Mouse (Mus musculus) limb, embryonic 13.5 days (tissue): ENCODE measurements around the gene Cnot3. TPM values are rescaled to one million over a fixed set of nuclear protein-coding genes. Genes with fewer than 3 reads are reported as not detected.
"Not testable (repeated sequence)": the region's sequence is repeated elsewhere in the genome, so short reads cannot be mapped to it uniquely, and the experiment has no call there.

Source experiments
- ATAC-seq: fragments of 200-750 bp; cut with Nextera tagmentation; 2 replicates; pipeline ENCODE4 v1.8.0; 2017; ENCODE audit warnings: low read depth, moderate number of reproducible peaks, moderate TSS enrichment; ENCODE audit not compliant: low FRiP score
- H3K27ac ChIP-seq: fragments of 300-500 bp; sonication (generic); 2 replicates; pipeline ENCODE4 v1.5.1; 2015; ENCODE audit warnings: inconsistent platforms, mild to moderate bottlenecking, moderate library complexity
- H3K27me3 ChIP-seq: fragments of 300-500 bp; sonication (generic); 2 replicates; pipeline ENCODE4 v1.6.1; 2015; ENCODE audit warnings: mild to moderate bottlenecking, inconsistent platforms
- H3K36me3 ChIP-seq: fragments of 300-500 bp; sonication (generic); 2 replicates; pipeline ENCODE4 v1.6.1; 2015; ENCODE audit warnings: inconsistent platforms, mild to moderate bottlenecking, moderate library complexity
- H3K4me1 ChIP-seq: fragments of 300-500 bp; sonication (generic); 2 replicates; pipeline ENCODE4 v1.6.1; 2015; ENCODE audit warnings: inconsistent platforms
- H3K4me2 ChIP-seq: fragments of 300-500 bp; sonication (generic); replicated peaks from 2 replicates; pipeline ENCODE4 v1.6.1; 2015; ENCODE audit warnings: inconsistent platforms, mild to moderate bottlenecking, moderate library complexity
- H3K4me3 ChIP-seq: fragments of 300-500 bp; sonication (generic); 2 replicates; pipeline ENCODE4 v1.5.1; 2015; ENCODE audit warnings: moderate library complexity, mild to moderate bottlenecking, inconsistent platforms
- H3K9ac ChIP-seq: fragments of 300-500 bp; sonication (generic); 2 replicates; pipeline ENCODE4 v1.6.1; 2015; ENCODE audit warnings: mild to moderate bottlenecking, inconsistent platforms
- H3K9me3 ChIP-seq: fragments of 300-500 bp; sonication (generic); 2 replicates; pipeline ENCODE4 v1.6.1; 2016; ENCODE audit warnings: inconsistent platforms
- WGBS: fragments of 180-500 bp; shearing (Covaris S2); methylation state at CpG from one replicate; pipeline ENCODE4 v1.1.7; 2015; 5-methylcytosine and 5-hydroxymethylcytosine counted together
- polyA plus RNA-seq: library from polyadenylated mRNA; unstranded; fragments of >200 nt; fragmentation: Nextera tagmentation; extraction: Ambion mirVana; gene quantifications from 2 replicates; pipeline ENCODE4 v1.2.1, GENCODE M21; 2015

Cnot3 gene
- polyA plus RNA-seq, 1 experiment from 2014 or later, result 63.7 TPM

GRCm38 (mm10) chr7:3691919-3692318 lies 46.9 kb downstream of the Cnot3 start:
- no peaks in the 10 kb centered on the region for H3K9me3 ChIP-seq
- peak overlapping the region; percentile 84 for H3K4me2 ChIP-seq
- H3K36me3 ChIP-seq, result peaks cover 47% of the 10 kb centered on the region
- peak overlapping the region; percentile 84 for H3K4me3 ChIP-seq
- H3K4me1 ChIP-seq, result peaks cover 27% of the 10 kb centered on the region
- H3K27ac ChIP-seq, result peak overlapping the region; percentile 97; the same call in 1 of the 2 replicates
- WGBS, result 30% methylated on average over 3 of the region's 3 CpGs
- ATAC-seq, result no peak
- peak overlapping the region; percentile 94 for H3K9ac ChIP-seq
- no peaks in the 10 kb centered on the region for H3K27me3 ChIP-seq

- peak; percentile 65 for ATAC-seq
- Histone ChIP-seq H3K4me1 (peaks cover 27% of the 10 kb centered on the region), H3K27ac (peak within 1 kb of the TSS; percentile 97), H3K4me2 (peak within 1 kb of the TSS; percentile 84), H3K36me3 (peaks cover 47% of the 10 kb centered on the region), H3K9ac (peak within 1 kb of the TSS; percentile 94), H3K4me3 (peak within 1 kb of the TSS; percentile 84), H3K27me3 (no peaks in the 10 kb centered on the region), H3K9me3 (no peaks in the 10 kb centered on the region)
- under 1% methylated on average over 49 of the region's 49 CpGs for WGBS
Observed at GRCm38 (mm10) chr7:3692382-3692986, 47.4 kb downstream of the Cnot3 start, which contains the start of gene Tsen34. Tsen34 (plus strand) TSS chr7:3692863.

GRCm38 (mm10) chr7:3692987-3693808 lies 48.1 kb downstream of the Cnot3 start, which contains the start of gene Mboat7:
Mboat7 (minus strand) TSS chr7:3693523.
- Histone ChIP-seq H3K9ac (peak within 1 kb of the TSS; percentile 94), H3K27ac (peak within 1 kb of the TSS; percentile 97), H3K4me3 (peak within 1 kb of the TSS; percentile 84), H3K4me2 (peak within 1 kb of the TSS; percentile 84), H3K4me1 (peaks cover 27% of the 10 kb centered on the region), H3K36me3 (peaks cover 47% of the 10 kb centered on the region), H3K27me3 (no peaks in the 10 kb centered on the region), H3K9me3 (no peaks in the 10 kb centered on the region)
- under 1% methylated on average over 55 of the region's 55 CpGs for WGBS
- ATAC-seq, result peak; percentile 91

GRCm38 (mm10) chr7:3693809-3694075 lies 48.7 kb downstream of the Cnot3 start:
- WGBS, result 0% methylated on average over 18 of the region's 18 CpGs
- H3K4me3 ChIP-seq, result peak overlapping the region; percentile 84

GRCm38 (mm10) chr7:3694076-3694948 lies 49.2 kb downstream of the Cnot3 start:
- WGBS, result under 1% methylated on average over 54 of the region's 55 CpGs
- Histone ChIP-seq H3K9me3 (no peaks in the 10 kb centered on the region), H3K4me3 (peak overlapping the region; percentile 84), H3K4me2 (peak overlapping the region; percentile 84), H3K27me3 (no peaks in the 10 kb centered on the region), H3K9ac (peak overlapping the region; percentile 94), H3K27ac (peak overlapping the region; percentile 97), H3K4me1 (peaks cover 27% of the 10 kb centered on the region), H3K36me3 (peaks cover 48% of the 10 kb centered on the region)
- peak; percentile 66 for ATAC-seq

More at GRCm38 (mm10) chr7:3693809-3694075, 48.7 kb downstream of the Cnot3 start:
- Histone ChIP-seq H3K9me3 (no peaks in the 10 kb centered on the region), H3K4me1 (peaks cover 27% of the 10 kb centered on the region), H3K27ac (peak overlapping the region; percentile 97), H3K27me3 (no peaks in the 10 kb centered on the region), H3K9ac (peak overlapping the region; percentile 94), H3K4me2 (peak overlapping the region; percentile 84), H3K36me3 (peaks cover 47% of the 10 kb centered on the region)
- no peak; the same call in 1 of the 2 replicates for ATAC-seq

- Histone ChIP-seq H3K4me3 (peak overlapping the region; percentile 84), H3K4me1 (peaks cover 27% of the 10 kb centered on the region), H3K36me3 (peaks cover 53% of the 10 kb centered on the region), H3K4me2 (peak overlapping the region; percentile 84), H3K27ac (peak overlapping the region; percentile 97), H3K9ac (peak overlapping the region; percentile 94)
- H3K9me3 ChIP-seq, ATAC-seq, H3K27me3 ChIP-seq: not testable (repeated sequence)
- WGBS, result 3% methylated on average over 9 of the region's 9 CpGs
Observed at GRCm38 (mm10) chr7:3694949-3695305, 49.9 kb downstream of the Cnot3 start.

- H3K9me3 ChIP-seq, result no peaks in the 10 kb centered on the region
- H3K36me3 ChIP-seq, result peaks cover 57% of the 10 kb centered on the region
- H3K9ac ChIP-seq, result no peak overlapping the region
- H3K4me2 ChIP-seq, result no peak overlapping the region
- no peaks in the 10 kb centered on the region for H3K27me3 ChIP-seq
- no peak for ATAC-seq
- no peak overlapping the region for H3K27ac ChIP-seq
- peaks cover 15% of the 10 kb centered on the region for H3K4me1 ChIP-seq
- H3K4me3 ChIP-seq, result no peak overlapping the region
- WGBS, result 95% methylated on average over 6 of the region's 6 CpGs
Observed at GRCm38 (mm10) chr7:3698471-3698870, 53.4 kb downstream of the Cnot3 start.

GRCm38 (mm10) chr7:3703148-3703878 lies 58.2 kb downstream of the Cnot3 start:
- H3K4me2 ChIP-seq, result peak overlapping the region; percentile 96
- H3K9ac ChIP-seq, result peak overlapping the region; percentile 93
- 22% methylated on average over 6 of the region's 6 CpGs for WGBS
- H3K36me3 ChIP-seq, result peaks cover 63% of the 10 kb centered on the region
- H3K4me1 ChIP-seq, result peaks cover 14% of the 10 kb centered on the region
- H3K9me3 ChIP-seq, result no peaks in the 10 kb centered on the region
- peak; percentile 34 for ATAC-seq
- no peaks in the 10 kb centered on the region for H3K27me3 ChIP-seq
- H3K4me3 ChIP-seq, result peak overlapping the region; percentile 86
- peak overlapping the region; percentile 94 for H3K27ac ChIP-seq

GRCm38 (mm10) chr7:3703879-3704441 lies 58.9 kb downstream of the Cnot3 start, which contains the start of gene Rps9:
Rps9 (plus strand) TSS chr7:3703993.
- WGBS, result under 1% methylated on average over 42 of the region's 42 CpGs
- Histone ChIP-seq H3K36me3 (peaks cover 57% of the 10 kb centered on the region), H3K9me3 (no peaks in the 10 kb centered on the region), H3K27ac (peak within 1 kb of the TSS; percentile 94), H3K4me3 (peak within 1 kb of the TSS; percentile 86), H3K4me1 (peaks cover 14% of the 10 kb centered on the region), H3K4me2 (peak within 1 kb of the TSS; percentile 96), H3K9ac (peak within 1 kb of the TSS; percentile 93), H3K27me3 (no peaks in the 10 kb centered on the region)
- peak; percentile 94 for ATAC-seq

- Histone ChIP-seq H3K4me3 (peak overlapping the region; percentile 86), H3K27ac (peak overlapping the region; percentile 94), H3K9me3 (no peaks in the 10 kb centered on the region), H3K36me3 (peaks cover 51% of the 10 kb centered on the region), H3K9ac (peak overlapping the region; percentile 93), H3K4me1 (peaks cover 14% of the 10 kb centered on the region), H3K4me2 (peak overlapping the region; percentile 96), H3K27me3 (no peaks in the 10 kb centered on the region)
- WGBS, result under 1% methylated on average over 20 of the region's 20 CpGs
- peak; percentile 35 for ATAC-seq
Observed at GRCm38 (mm10) chr7:3704475-3704874, 59.4 kb downstream of the Cnot3 start.

- WGBS, result under 1% methylated on average over 7 of the region's 7 CpGs
- not testable (repeated sequence) for H3K27me3 ChIP-seq
Observed at GRCm38 (mm10) chr7:3705461-3705860, 60.4 kb downstream of the Cnot3 start.

More at GRCm38 (mm10) chr7:3705461-3705860, 60.4 kb downstream of the Cnot3 start:
- peak overlapping the region; percentile 72 for H3K27ac ChIP-seq
- H3K9me3 ChIP-seq, ATAC-seq: not testable (repeated sequence)
- peaks cover 14% of the 10 kb centered on the region for H3K4me1 ChIP-seq
- H3K4me2 ChIP-seq, result peak overlapping the region; percentile 96
- peak overlapping the region; percentile 86 for H3K4me3 ChIP-seq
- peak overlapping the region; percentile 93 for H3K9ac ChIP-seq
- peaks cover 42% of the 10 kb centered on the region for H3K36me3 ChIP-seq
